Mouse (Mus musculus) MEL (cell line): ENCODE measurements around the gene Uroc1.

Source experiments
- CTCF ChIP-seq, 3 experiments: IDR thresholded peaks in 2 of 3; conservative IDR thresholded peaks in 1 of 3; 2 replicates each; pipeline ENCODE4 v1.5.1; 2011 to 2012; ENCODE audit warnings: low read length in 3 of 3, low read depth in 2 of 3, mild to moderate bottlenecking in 2 of 3, improper control_type of control experiment in 1 of 3, inconsistent platforms in 1 of 3, mixed read lengths in 1 of 3, moderate library complexity in 1 of 3; ENCODE audit not compliant: control insufficient read depth in 1 of 3, insufficient read depth in 1 of 3, poor library complexity in 1 of 3, severe bottlenecking in 1 of 3
- EP300 ChIP-seq, 2 experiments: IDR thresholded peaks; 2 replicates each; pipeline ENCODE4 v1.6.1; 2011; ENCODE audit warnings: improper control_type of control experiment in 2 of 2, low read length in 2 of 2, low read depth in 1 of 2, mild to moderate bottlenecking in 1 of 2
- GABPA ChIP-seq: IDR thresholded peaks from 2 replicates; pipeline ENCODE4 v1.6.1; 2012; ENCODE audit warnings: low read depth, mild to moderate bottlenecking, inconsistent platforms, low read length, improper control_type of control experiment, moderate library complexity
- MEF2A ChIP-seq: IDR thresholded peaks from 2 replicates; pipeline ENCODE4 v1.6.1; 2014; ENCODE audit warnings: low read depth, mild to moderate bottlenecking, inconsistent platforms, low read length, improper control_type of control experiment; ENCODE audit not compliant: poor library complexity, insufficient replicate concordance, severe bottlenecking; ENCODE audit errors: extremely low read depth
- MYC ChIP-seq: IDR thresholded peaks from 2 replicates; pipeline ENCODE4 v1.6.1; 2011; ENCODE audit warnings: low read depth, mild to moderate bottlenecking, low read length, improper control_type of control experiment, moderate library complexity
- NELFE ChIP-seq: IDR thresholded peaks from 2 replicates; pipeline ENCODE4 v1.6.1; 2011; ENCODE audit warnings: low read depth, low read length, improper control_type of control experiment
- POLR2A ChIP-seq, 2 experiments: IDR thresholded peaks; 2 replicates each; pipeline ENCODE4 v1.6.1; 2011 to 2012; ENCODE audit warnings: low read length in 2 of 2, mild to moderate bottlenecking in 2 of 2, control low read depth in 1 of 2, improper control_type of control experiment in 1 of 2, low read depth in 1 of 2, moderate library complexity in 1 of 2; ENCODE audit not compliant: control insufficient read depth in 1 of 2, insufficient read depth in 1 of 2, poor library complexity in 1 of 2
- ZC3H11A ChIP-seq: IDR thresholded peaks from 2 replicates; pipeline ENCODE4 v1.6.1; 2012; ENCODE audit warnings: low read depth, mild to moderate bottlenecking, inconsistent platforms, low read length, improper control_type of control experiment

GRCm38 (mm10) chr6:90324463-90324862 is 8.6 kb upstream of the Uroc1 start:
- TF ChIP-seq MYC: no peak
- TF ChIP-seq ZC3H11A: no peak
- no peak for TF ChIP-seq CTCF (IDR thresholded peaks at IDR 0.05 in 2 of 3, conservative IDR thresholded peaks at IDR 0.05 in 1 of 3; ENCODE audit: control insufficient read depth in 1 of 3, insufficient read depth in 1 of 3, low read depth in 2 of 3, low read length in 3 of 3, poor library complexity in 1 of 3, severe bottlenecking in 1 of 3)
- TF ChIP-seq POLR2A (IDR thresholded peaks at IDR 0.05; ENCODE audit: control insufficient read depth in 1 of 2, insufficient read depth in 1 of 2, low read depth in 1 of 2, low read length in 2 of 2, poor library complexity in 1 of 2): no peak
- TF ChIP-seq MEF2A: no peak
- no peak for TF ChIP-seq NELFE
- no peak for TF ChIP-seq GABPA
- TF ChIP-seq EP300 (IDR thresholded peaks at IDR 0.05; ENCODE audit: low read depth in 1 of 2, low read length in 2 of 2): no peak
